In genomic region chr5:120280991-120281602, GRCm38 (mm10) we compare ENCODE assay signal across 13 mouse cellular contexts.
DNase-seq lines count a peak whose midpoint lies in the region; ATAC-seq and TF ChIP-seq lines count a peak whose summit lies in the region.
"Had no signal": no experiment of that assay in that cellular context is flagged by ENCODE, and none has a peak within 500 bp of the region (broad histone marks: within the 10 kb centered on the region; RNA-seq: fewer than 3 reads in every experiment).

No protein-coding gene starts in this region.

- H3K4me1 ChIP-seq in kidney, embryonic 15.5 days, result peaks cover 22% of the 10 kb centered on the region
- peaks cover 40% of the 10 kb centered on the region for H3K4me1 ChIP-seq in forebrain, embryonic 12.5 days
- H3K4me1 ChIP-seq in limb, embryonic 13.5 days, result peaks cover 14% of the 10 kb centered on the region
- peaks cover 34% of the 10 kb centered on the region for H3K4me1 ChIP-seq in neural tube, embryonic 15.5 days
- no peaks in the 10 kb centered on the region for H3K4me1 ChIP-seq in thymus, adult 2 months (replicated peaks; ENCODE audit: control insufficient read depth, insufficient read depth, low read length)
- H3K4me1 ChIP-seq in lung, adult 2 months (ENCODE audit: control insufficient read depth, insufficient read depth, low read length), result no peaks in the 10 kb centered on the region

- no peak overlapping the region for H3K9ac ChIP-seq in kidney, embryonic 15.5 days
- H3K9ac ChIP-seq in forebrain, embryonic 12.5 days, result no peak overlapping the region
- H3K9ac ChIP-seq in limb, embryonic 13.5 days, result no peak overlapping the region
- no peak overlapping the region for H3K9ac ChIP-seq in neural tube, embryonic 15.5 days (replicated peaks)

- no peaks in the 10 kb centered on the region for H3K9me3 ChIP-seq in kidney, embryonic 15.5 days (replicated peaks)
- no peaks in the 10 kb centered on the region for H3K9me3 ChIP-seq in forebrain, embryonic 12.5 days
- no peaks in the 10 kb centered on the region for H3K9me3 ChIP-seq in limb, embryonic 13.5 days
- H3K9me3 ChIP-seq in neural tube, embryonic 15.5 days (replicated peaks), result no peaks in the 10 kb centered on the region

- no peak for TF ChIP-seq CTCF in thymus, adult 2 months (IDR thresholded peaks at IDR 0.05; ENCODE audit: borderline replicate concordance, control insufficient read depth, extremely low read depth, insufficient read depth, low read length, poor library complexity)
- no peak for TF ChIP-seq CTCF in lung, adult 2 months (IDR thresholded peaks at IDR 0.05; ENCODE audit: insufficient read depth, low read length)

- H3K27me3 ChIP-seq in kidney, embryonic 15.5 days, result peaks cover 74% of the 10 kb centered on the region
- peaks cover 87% of the 10 kb centered on the region for H3K27me3 ChIP-seq in forebrain, embryonic 12.5 days
- peaks cover 95% of the 10 kb centered on the region for H3K27me3 ChIP-seq in limb, embryonic 13.5 days
- H3K27me3 ChIP-seq in neural tube, embryonic 15.5 days (replicated peaks), result 0 out of 2 replicates have a peak, but pooled peaks cover 8% of the 10 kb centered on the region
- H3K27me3 ChIP-seq in thymus, adult 2 months (ENCODE audit: control insufficient read depth, insufficient read depth, low read length), result peaks cover 2% of the 10 kb centered on the region; the same call in 1 of the 2 replicates

- H3K4me3 ChIP-seq in kidney, embryonic 15.5 days (replicated peaks), result no peak overlapping the region
- H3K4me3 ChIP-seq in forebrain, embryonic 12.5 days (replicated peaks), result no peak overlapping the region
- peak overlapping the region; percentile 5; the same call in 1 of the 2 replicates for H3K4me3 ChIP-seq in limb, embryonic 13.5 days
- no peak overlapping the region for H3K4me3 ChIP-seq in neural tube, embryonic 15.5 days (replicated peaks)
- no peak overlapping the region for H3K4me3 ChIP-seq in thymus, adult 2 months (ENCODE audit: control insufficient read depth, insufficient read depth, low read length)
- H3K4me3 ChIP-seq in lung, adult 2 months (replicated peaks; ENCODE audit: extremely low read depth, low read depth, low read length), result no peak overlapping the region
- H3K4me3 ChIP-seq: erythroblast, embryonic 14.5 days had no signal

- no peak for TF ChIP-seq POLR2A in thymus, adult 2 months (IDR thresholded peaks at IDR 0.05; ENCODE audit: control insufficient read depth, extremely low read depth, insufficient read depth, low read length, poor library complexity)
- TF ChIP-seq POLR2A in lung, adult 2 months (IDR thresholded peaks at IDR 0.05; ENCODE audit: borderline replicate concordance, extremely low read depth, low read depth, low read length), result no peak

- peak overlapping the region; percentile 43 for H3K4me2 ChIP-seq in kidney, embryonic 15.5 days
- peak overlapping the region; percentile 33 for H3K4me2 ChIP-seq in forebrain, embryonic 12.5 days
- H3K4me2 ChIP-seq in limb, embryonic 13.5 days (replicated peaks), result peak overlapping the region; percentile 35; the same call in 1 of the 2 replicates
- peak overlapping the region; percentile 25 for H3K4me2 ChIP-seq in neural tube, embryonic 15.5 days

- ATAC-seq in kidney, embryonic 15.5 days (replicated peaks; ENCODE audit: low FRiP score), result no peak
- ATAC-seq in forebrain, embryonic 12.5 days (ENCODE audit: low FRiP score), result no peak
- no peak for ATAC-seq in limb, embryonic 13.5 days (ENCODE audit: low FRiP score, low read depth)
- peak; percentile 53; the same call in 1 of the 2 replicates for ATAC-seq in neural tube, embryonic 15.5 days (ENCODE audit: low FRiP score)
- no peak for ATAC-seq in CD4-positive, CD25-positive, alpha-beta regulatory T cell, adult 4 months
- ATAC-seq: intestine, postnatal 0 days had no signal

- DNase-seq in kidney, adult 8-10 months, result no peak
- DNase-seq in thymus, adult 2 months, result no peak
- DNase-seq in lung, adult 2 months, result no peak
- DNase-seq: heart, adult 11 months; lung, adult 18-20 months; right cerebral cortex, postnatal 14 days had no signal

- 4% methylated on average over 22 of the region's 22 CpGs for WGBS in kidney, embryonic 15.5 days
- 5% methylated on average over 22 of the region's 22 CpGs for WGBS in forebrain, embryonic 12.5 days
- 5% methylated on average over 22 of the region's 22 CpGs for WGBS in limb, embryonic 13.5 days
- WGBS in neural tube, embryonic 15.5 days, result 5% methylated on average over 22 of the region's 22 CpGs
- whole genome bisulfite sequencing in thymus, adult 2 months, result 11% methylated on average over 22 of the region's 22 CpGs
- WGBS in lung, adult 2 months, result 8% methylated on average over 22 of the region's 22 CpGs

- H3K36me3 ChIP-seq in kidney, embryonic 15.5 days, result no peaks in the 10 kb centered on the region
- no peaks in the 10 kb centered on the region for H3K36me3 ChIP-seq in forebrain, embryonic 12.5 days (replicated peaks)
- H3K36me3 ChIP-seq in limb, embryonic 13.5 days, result no peaks in the 10 kb centered on the region
- H3K36me3 ChIP-seq in neural tube, embryonic 15.5 days, result no peaks in the 10 kb centered on the region
- no peaks in the 10 kb centered on the region for H3K36me3 ChIP-seq in thymus, adult 2 months (ENCODE audit: control insufficient read depth, insufficient read depth, low read length)

- no peak overlapping the region for H3K27ac ChIP-seq in kidney, embryonic 15.5 days
- H3K27ac ChIP-seq in forebrain, embryonic 12.5 days, result no peak overlapping the region
- no peak overlapping the region for H3K27ac ChIP-seq in limb, embryonic 13.5 days
- peak overlapping the region; percentile 60; the same call in 1 of the 2 replicates for H3K27ac ChIP-seq in neural tube, embryonic 15.5 days (replicated peaks)
- no peak overlapping the region for H3K27ac ChIP-seq in thymus, adult 2 months (ENCODE audit: control insufficient read depth, insufficient read depth, low read length)
